33 mouse cellular contexts compared by ENCODE assay signal in the genomic region with DNA sequence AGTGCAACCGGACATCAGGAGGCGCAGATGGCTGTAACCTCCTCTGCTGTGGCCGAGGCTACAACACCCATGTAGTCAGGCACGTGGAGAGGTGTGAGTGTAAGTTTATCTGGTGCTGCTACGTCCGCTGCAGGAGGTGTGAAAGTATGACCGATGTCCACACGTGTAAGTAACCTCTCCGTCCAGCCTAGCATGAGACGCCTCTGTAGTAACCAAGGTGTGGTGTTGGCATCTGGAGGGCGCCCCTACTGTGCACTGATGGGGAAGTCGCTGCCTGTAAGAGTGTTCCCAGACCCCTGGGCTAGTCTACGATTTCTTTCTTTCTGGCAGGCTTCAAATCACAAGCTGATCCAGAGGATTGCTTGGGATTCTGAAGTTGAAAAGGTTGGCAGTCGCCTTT. TPM values are rescaled to one million over a fixed set of nuclear protein-coding genes. Genes with fewer than 3 reads are reported as not detected.
A peak's percentile ranks its signal among the peaks of the same experiment; 100 is the strongest.
DNase-seq lines count a peak whose midpoint lies in the region; ATAC-seq and TF ChIP-seq lines count a peak whose summit lies in the region.
"Had no signal": no experiment of that assay in that cellular context is flagged by ENCODE, and none has a peak within 500 bp of the region (broad histone marks: within the 10 kb centered on the region; RNA-seq: fewer than 3 reads in every experiment).

No protein-coding gene starts in this region.

- no peak for TF ChIP-seq CTCF in heart, postnatal 0 days (IDR thresholded peaks at IDR 0.05; ENCODE audit: low read depth)
- TF ChIP-seq CTCF in lung, embryonic 14.5 days (IDR thresholded peaks at IDR 0.05; ENCODE audit: low read depth): no peak

- peaks cover 3% of the 10 kb centered on the region; the same call in 1 of the 2 replicates for H3K27me3 ChIP-seq in heart, postnatal 0 days (ENCODE audit: control insufficient read depth, insufficient read depth, low read length)
- no peaks in the 10 kb centered on the region for H3K27me3 ChIP-seq in heart, embryonic 10.5 days (ENCODE audit: insufficient read depth, poor library complexity, severe bottlenecking)
- no peaks in the 10 kb centered on the region for H3K27me3 ChIP-seq in lung, embryonic 14.5 days (ENCODE audit: insufficient read depth, low read length)
- no peaks in the 10 kb centered on the region for H3K27me3 ChIP-seq in stomach, embryonic 15.5 days (replicated peaks)
- H3K27me3 ChIP-seq in midbrain, embryonic 13.5 days: peaks cover 6% of the 10 kb centered on the region; the same call in 1 of the 2 replicates
- H3K27me3 ChIP-seq in liver, embryonic 11.5 days (replicated peaks; ENCODE audit: control insufficient read depth, insufficient read depth, low read length): no peaks in the 10 kb centered on the region
- H3K27me3 ChIP-seq: lung, embryonic 15.5 days had no signal

- no peak for DNase-seq in heart, postnatal 0 days (ENCODE audit: low spot score)
- DNase-seq in heart, embryonic 10.5 days (ENCODE audit: low spot score): no peak
- DNase-seq in lung, embryonic 14.5 days: no peak
- no peak for DNase-seq in lung, adult 18-20 months
- DNase-seq in R1 (ENCODE audit: low read depth, low spot score): peak; percentile 18
- DNase-seq in liver, embryonic 11.5 days (ENCODE audit: low spot score): no peak
- DNase-seq: adrenal gland, postnatal 10 days; cerebellum, adult 11 months; cerebellum, adult 9-10 months; cerebellum, postnatal 36 days; gastrocnemius, postnatal 10 days; heart, postnatal 36 days; kidney, adult 2 months; kidney, postnatal 36 days; left cerebral cortex, postnatal 4 days; lung, postnatal 36 days; right cerebral cortex, postnatal 25 days; thymus, postnatal 4 days had no signal

- H3K4me2 ChIP-seq in heart, postnatal 0 days (ENCODE audit: low read depth, low read length): no peak overlapping the region
- peak overlapping the region; percentile 39 for H3K4me2 ChIP-seq in lung, embryonic 14.5 days
- peak overlapping the region; percentile 46 for H3K4me2 ChIP-seq in stomach, embryonic 15.5 days
- no peak overlapping the region for H3K4me2 ChIP-seq in midbrain, embryonic 13.5 days (replicated peaks)
- H3K4me2 ChIP-seq in liver, embryonic 11.5 days: no peak overlapping the region
- H3K4me2 ChIP-seq: forebrain, embryonic 13.5 days; heart, embryonic 11.5 days; hindbrain, embryonic 12.5 days; lung, embryonic 15.5 days had no signal

- no peaks in the 10 kb centered on the region for H3K36me3 ChIP-seq in heart, postnatal 0 days (replicated peaks; ENCODE audit: control insufficient read depth, insufficient read depth, low read length)
- no peaks in the 10 kb centered on the region for H3K36me3 ChIP-seq in heart, embryonic 10.5 days
- H3K36me3 ChIP-seq in lung, embryonic 14.5 days (ENCODE audit: insufficient read depth): no peaks in the 10 kb centered on the region
- H3K36me3 ChIP-seq in stomach, embryonic 15.5 days: no peaks in the 10 kb centered on the region
- H3K36me3 ChIP-seq in midbrain, embryonic 13.5 days: no peaks in the 10 kb centered on the region
- H3K36me3 ChIP-seq in liver, embryonic 11.5 days (ENCODE audit: control insufficient read depth, insufficient read depth, low read length): no peaks in the 10 kb centered on the region
- H3K36me3 ChIP-seq: hindbrain, embryonic 12.5 days; lung, embryonic 15.5 days had no signal

- H3K27ac ChIP-seq in heart, postnatal 0 days (ENCODE audit: low read depth): no peak overlapping the region
- H3K27ac ChIP-seq in heart, embryonic 10.5 days: no peak overlapping the region
- no peak overlapping the region for H3K27ac ChIP-seq in lung, embryonic 14.5 days (ENCODE audit: low read depth)
- 0 out of 2 replicates have a peak overlapping the region, but pooled peaks have one; percentile 28 for H3K27ac ChIP-seq in stomach, embryonic 15.5 days
- H3K27ac ChIP-seq in midbrain, embryonic 13.5 days: no peak overlapping the region
- H3K27ac ChIP-seq in liver, embryonic 11.5 days (ENCODE audit: low read depth, low read length): no peak overlapping the region
- H3K27ac ChIP-seq: forebrain, embryonic 13.5 days; hindbrain, embryonic 12.5 days; hindbrain, postnatal 0 days; layer of hippocampus, adult 2 months; left cerebral cortex, adult 2 months; liver, embryonic 14.5 days; lung, embryonic 15.5 days had no signal

- no peak for TF ChIP-seq EP300 in heart, postnatal 0 days (IDR thresholded peaks at IDR 0.05; ENCODE audit: low read depth)

- 47% methylated on average over 14 of the region's 14 CpGs for WGBS in heart, postnatal 0 days
- WGBS in heart, embryonic 10.5 days: 46% methylated on average over 14 of the region's 14 CpGs
- 32% methylated on average over 14 of the region's 14 CpGs for WGBS in lung, embryonic 14.5 days
- WGBS in stomach, embryonic 15.5 days: 47% methylated on average over 14 of the region's 14 CpGs
- WGBS in midbrain, embryonic 13.5 days: 62% methylated on average over 14 of the region's 14 CpGs
- 60% methylated on average over 14 of the region's 14 CpGs for WGBS in liver, embryonic 11.5 days

- ATAC-seq in heart, postnatal 0 days (ENCODE audit: insufficient read depth, low read depth): peak; percentile 27; the same call in 1 of the 2 replicates
- ATAC-seq in lung, embryonic 14.5 days (ENCODE audit: insufficient read depth): 0 out of 2 replicates have a peak, but pooled peaks have one; percentile 38
- ATAC-seq in stomach, embryonic 15.5 days (ENCODE audit: insufficient read depth, low FRiP score, low read depth): no peak
- ATAC-seq in midbrain, embryonic 13.5 days: no peak
- no peak for ATAC-seq in liver, embryonic 11.5 days (replicated peaks; ENCODE audit: low FRiP score)
- ATAC-seq: CD4-positive, CD25-positive, alpha-beta regulatory T cell, adult 4 months; forebrain, embryonic 13.5 days; hindbrain, postnatal 0 days; midbrain, embryonic 16.5 days had no signal

- no peak overlapping the region for H3K9ac ChIP-seq in heart, postnatal 0 days (replicated peaks; ENCODE audit: low read depth, low read length)
- no peak overlapping the region for H3K9ac ChIP-seq in lung, embryonic 14.5 days
- no peak overlapping the region for H3K9ac ChIP-seq in stomach, embryonic 15.5 days
- no peak overlapping the region for H3K9ac ChIP-seq in midbrain, embryonic 13.5 days (replicated peaks)
- H3K9ac ChIP-seq in liver, embryonic 11.5 days (ENCODE audit: low read depth, low read length): no peak overlapping the region
- H3K9ac ChIP-seq: forebrain, embryonic 13.5 days; hindbrain, embryonic 12.5 days; liver, embryonic 14.5 days; lung, embryonic 15.5 days had no signal

- no peak overlapping the region for H3K4me3 ChIP-seq in heart, postnatal 0 days (ENCODE audit: low read depth, low read length)
- H3K4me3 ChIP-seq in heart, embryonic 10.5 days: no peak overlapping the region
- H3K4me3 ChIP-seq in lung, embryonic 14.5 days (ENCODE audit: low read depth, low read length): no peak overlapping the region
- H3K4me3 ChIP-seq in stomach, embryonic 15.5 days (replicated peaks): no peak overlapping the region; the same call in 1 of the 2 replicates
- no peak overlapping the region for H3K4me3 ChIP-seq in midbrain, embryonic 13.5 days (replicated peaks)
- H3K4me3 ChIP-seq in liver, embryonic 11.5 days (ENCODE audit: low read depth, low read length): no peak overlapping the region
- H3K4me3 ChIP-seq: forebrain, embryonic 13.5 days; hindbrain, embryonic 12.5 days; layer of hippocampus, adult 2 months; left cerebral cortex, adult 2 months; lung, embryonic 15.5 days had no signal

- no peaks in the 10 kb centered on the region for H3K4me1 ChIP-seq in heart, postnatal 0 days (ENCODE audit: control insufficient read depth, insufficient read depth)
- no peaks in the 10 kb centered on the region for H3K4me1 ChIP-seq in heart, embryonic 10.5 days
- H3K4me1 ChIP-seq in lung, embryonic 14.5 days (ENCODE audit: insufficient read depth): no peaks in the 10 kb centered on the region
- H3K4me1 ChIP-seq in stomach, embryonic 15.5 days: no peaks in the 10 kb centered on the region
- no peaks in the 10 kb centered on the region for H3K4me1 ChIP-seq in midbrain, embryonic 13.5 days (replicated peaks)
- no peaks in the 10 kb centered on the region for H3K4me1 ChIP-seq in liver, embryonic 11.5 days (replicated peaks; ENCODE audit: control insufficient read depth, insufficient read depth, low read length)
- H3K4me1 ChIP-seq: forebrain, embryonic 13.5 days; hindbrain, embryonic 12.5 days; lung, embryonic 15.5 days had no signal

- H3K9me3 ChIP-seq in heart, postnatal 0 days (replicated peaks; ENCODE audit: control insufficient read depth, low read length): no peaks in the 10 kb centered on the region
- no peaks in the 10 kb centered on the region for H3K9me3 ChIP-seq in heart, embryonic 10.5 days
- H3K9me3 ChIP-seq in lung, embryonic 14.5 days (ENCODE audit: low read depth, low read length): no peaks in the 10 kb centered on the region
- H3K9me3 ChIP-seq in stomach, embryonic 15.5 days: no peaks in the 10 kb centered on the region
- H3K9me3 ChIP-seq in midbrain, embryonic 13.5 days: no peaks in the 10 kb centered on the region
- no peaks in the 10 kb centered on the region for H3K9me3 ChIP-seq in liver, embryonic 11.5 days (ENCODE audit: control insufficient read depth, low read length)
- H3K9me3 ChIP-seq: forebrain, embryonic 13.5 days; hindbrain, embryonic 12.5 days; lung, embryonic 15.5 days had no signal

RNA-seq across cellular contexts. Expression of a gene that starts 10.0 kb away (rescaled TPM):
- total RNA-seq in heart, postnatal 0 days (2014; rRNA removed; ENCODE audit: low replicate concordance): 0.54 and 0.69 TPM in 2 replicates
- 0.86 and 1.0 TPM in 2 replicates for polyA plus RNA-seq in heart, postnatal 0 days (2015; fragmentation: Nextera tagmentation; extraction: Ambion mirVana)
- 0.09 and 0.69 TPM in 2 replicates for polyA plus RNA-seq in heart, embryonic 10.5 days (2016; fragmentation: Nextera tagmentation; extraction: Ambion mirVana)
- polyA plus RNA-seq in lung, embryonic 14.5 days (2014; fragmentation: Nextera tagmentation; extraction: Ambion mirVana): 0.11 TPM in 1 of 2 replicates, not detected in the other
- polyA plus RNA-seq in stomach, embryonic 15.5 days (2015; fragmentation: Nextera tagmentation; extraction: Ambion mirVana): 2.1 and 2.2 TPM in 2 replicates
- 0.41 TPM in 1 of 2 replicates, not detected in the other for polyA plus RNA-seq in midbrain, embryonic 13.5 days (2015; fragmentation: Nextera tagmentation; extraction: Ambion mirVana)
- polyA plus RNA-seq in liver, embryonic 11.5 days (2014; fragmentation: Nextera tagmentation; extraction: Ambion mirVana): 0.29 TPM in 1 of 2 replicates, not detected in the other
- total RNA-seq: neutrophil, adult 5-6 weeks had no signal
- polyA plus RNA-seq: forebrain, embryonic 13.5 days; midbrain, embryonic 16.5 days; testis, adult 2 months; thymus, postnatal 0 days had no signal

RNA-seq across cellular contexts. Expression of a gene that starts 58.0 kb away (rescaled TPM):
- total RNA-seq in heart, postnatal 0 days (2014; rRNA removed; ENCODE audit: low replicate concordance): 7.3 and 8.0 TPM in 2 replicates
- polyA plus RNA-seq in heart, postnatal 0 days (2015; fragmentation: Nextera tagmentation; extraction: Ambion mirVana): 27.9 and 28.8 TPM in 2 replicates
- 34.3 and 48.2 TPM in 2 replicates for polyA plus RNA-seq in heart, embryonic 10.5 days (2016; fragmentation: Nextera tagmentation; extraction: Ambion mirVana)
- polyA plus RNA-seq in lung, embryonic 14.5 days (2014; fragmentation: Nextera tagmentation; extraction: Ambion mirVana): 82.2 and 83.8 TPM in 2 replicates
- 76.1 and 78.5 TPM in 2 replicates for polyA plus RNA-seq in stomach, embryonic 15.5 days (2015; fragmentation: Nextera tagmentation; extraction: Ambion mirVana)
- 38.1 and 41.8 TPM in 2 replicates for polyA plus RNA-seq in midbrain, embryonic 13.5 days (2015; fragmentation: Nextera tagmentation; extraction: Ambion mirVana)
- polyA plus RNA-seq in liver, embryonic 11.5 days (2014; fragmentation: Nextera tagmentation; extraction: Ambion mirVana): 33.7 and 35.2 TPM in 2 replicates

Comparison
In these comparisons a context has a peak if more than half of its experiments do, and no peak if none do; other contexts are left out.
1. ATAC-seq: peak in heart, postnatal 0 days (single experiment) and lung, embryonic 14.5 days (single experiment); none in stomach, embryonic 15.5 days (single experiment), midbrain, embryonic 13.5 days (single experiment) and liver, embryonic 11.5 days (single experiment).
2. H3K4me2 ChIP-seq: peak in lung, embryonic 14.5 days (single experiment) and stomach, embryonic 15.5 days (single experiment); none in heart, postnatal 0 days (single experiment), midbrain, embryonic 13.5 days (single experiment) and liver, embryonic 11.5 days (single experiment).